Mouse (Mus musculus) lung, adult 18-20 months (tissue): ENCODE measurements around the gene Cyb5rl.

Experiments
- DNase-seq, 2 experiments: peaks; one replicate each; pipeline ENCODE4 v3.0.0; 2022; ENCODE audit warnings: mixed read lengths in 2 of 2

Cyb5rl gene

GRCm38 (mm10) chr4:107066252-107067124, at the start of gene Cyb5rl, which contains the start of gene Mrpl37:
Gene Cyb5rl (plus strand): TSS chr4:107066988.
Gene Mrpl37 (minus strand): TSS chr4:107066868.
- DNase-seq, result peak; percentile 96 to 97

- no peak for DNase-seq
Measured at GRCm38 (mm10) chr4:107017257-107017656, 49.5 kb upstream of the Cyb5rl start.

- DNase-seq, result no peak
Measured at GRCm38 (mm10) chr4:107018521-107018920, 48.3 kb upstream of the Cyb5rl start.

GRCm38 (mm10) chr4:107019027-107019426, 47.8 kb upstream of the Cyb5rl start:
- DNase-seq, result peak; percentile 42 to 47

GRCm38 (mm10) chr4:107020287-107021000, 46.3 kb upstream of the Cyb5rl start:
- no peak for DNase-seq

GRCm38 (mm10) chr4:107021464-107021863, 45.3 kb upstream of the Cyb5rl start:
- no peak for DNase-seq

- no peak for DNase-seq
Measured at GRCm38 (mm10) chr4:107024899-107025298, 41.9 kb upstream of the Cyb5rl start.

- no peak for DNase-seq
Measured at GRCm38 (mm10) chr4:107025369-107025768, 41.4 kb upstream of the Cyb5rl start.

GRCm38 (mm10) chr4:107026451-107026850, 40.3 kb upstream of the Cyb5rl start:
- no peak for DNase-seq

GRCm38 (mm10) chr4:107035689-107036088, 31.1 kb upstream of the Cyb5rl start:
- DNase-seq, result no peak

GRCm38 (mm10) chr4:107036985-107037384, 29.8 kb upstream of the Cyb5rl start:
- DNase-seq, result no peak

- DNase-seq, result no peak
Measured at GRCm38 (mm10) chr4:107038303-107038702, 28.5 kb upstream of the Cyb5rl start.

- no peak for DNase-seq
Measured at GRCm38 (mm10) chr4:107039270-107039669, 27.5 kb upstream of the Cyb5rl start.

GRCm38 (mm10) chr4:107042304-107042703, 24.5 kb upstream of the Cyb5rl start:
- no peak for DNase-seq

GRCm38 (mm10) chr4:107045188-107045587, 21.6 kb upstream of the Cyb5rl start:
- no peak for DNase-seq

- DNase-seq, result peak; percentile 15 to 20
Measured at GRCm38 (mm10) chr4:107047806-107048205, 19.0 kb upstream of the Cyb5rl start.

GRCm38 (mm10) chr4:107048568-107049162, 18.1 kb upstream of the Cyb5rl start:
- DNase-seq, result peak; percentile 15 to 19

GRCm38 (mm10) chr4:107051889-107052288, 14.9 kb upstream of the Cyb5rl start:
- DNase-seq, result no peak

GRCm38 (mm10) chr4:107052962-107053553, 13.7 kb upstream of the Cyb5rl start:
- no peak for DNase-seq

- no peak for DNase-seq
Measured at GRCm38 (mm10) chr4:107056088-107056487, 10.7 kb upstream of the Cyb5rl start.

- no peak for DNase-seq
Measured at GRCm38 (mm10) chr4:107058346-107058745, 8.4 kb upstream of the Cyb5rl start.

- peak; percentile 12 to 51 for DNase-seq
Measured at GRCm38 (mm10) chr4:107058781-107059180, 8.0 kb upstream of the Cyb5rl start.

- no peak for DNase-seq
Measured at GRCm38 (mm10) chr4:107061560-107061959, 5.2 kb upstream of the Cyb5rl start.
